Mouse (Mus musculus) lung, postnatal 0 days (tissue): ENCODE measurements around the gene Epb41l2. TPM values are rescaled to one million over a fixed set of nuclear protein-coding genes. Genes with fewer than 3 reads are reported as not detected.

ENCODE experiments used
- ATAC-seq: fragments of 200-750 bp; cut with Nextera tagmentation; 2 replicates; pipeline ENCODE4 v1.8.0; 2017; ENCODE audit warnings: moderate library complexity
- DNase-seq: peaks from one replicate; pipeline ENCODE4 v3.0.0-alpha.2; 2016; ENCODE audit warnings: low spot score
- H3K27ac ChIP-seq: fragments of 300-500 bp; sonication (generic); 2 replicates; pipeline ENCODE4 v1.5.1; 2014; ENCODE audit warnings: antibody characterized with exemption, mild to moderate bottlenecking, low read length, mixed read lengths
- H3K27me3 ChIP-seq: fragments of 300-500 bp; sonication (generic); replicated peaks from 2 replicates; pipeline ENCODE4 v1.6.1; 2014; ENCODE audit warnings: low read length, mixed read lengths; ENCODE audit not compliant: insufficient read depth
- H3K36me3 ChIP-seq: fragments of 300-500 bp; sonication (generic); 2 replicates; pipeline ENCODE4 v1.6.1; 2014; ENCODE audit warnings: low read length, mixed read lengths; ENCODE audit not compliant: insufficient read depth
- H3K4me1 ChIP-seq: fragments of 300-500 bp; sonication (generic); 2 replicates; pipeline ENCODE4 v1.6.1; 2014; ENCODE audit warnings: antibody characterized with exemption, low read depth, low read length, mixed read lengths; ENCODE audit not compliant: insufficient read depth
- H3K4me2 ChIP-seq: fragments of 300-500 bp; sonication (generic); replicated peaks from 2 replicates; pipeline ENCODE4 v1.6.1; 2014; ENCODE audit warnings: low read depth, mild to moderate bottlenecking, low read length, moderate library complexity, mixed read lengths
- H3K4me3 ChIP-seq: fragments of 300-500 bp; sonication (generic); 2 replicates; pipeline ENCODE4 v1.5.1; 2014; ENCODE audit warnings: low read depth, low read length
- H3K9ac ChIP-seq: fragments of 300-500 bp; sonication (generic); replicated peaks from 2 replicates; pipeline ENCODE4 v1.6.1; 2014; ENCODE audit warnings: low read depth, mild to moderate bottlenecking
- H3K9me3 ChIP-seq: fragments of 300-500 bp; sonication (generic); 2 replicates; pipeline ENCODE4 v1.6.1; 2016; ENCODE audit warnings: low read length, mixed read lengths
- CTCF ChIP-seq: IDR thresholded peaks from 2 replicates; pipeline ENCODE4 v1.5.1; 2016; ENCODE audit warnings: antibody characterized with exemption, mild to moderate bottlenecking
- EP300 ChIP-seq: IDR thresholded peaks from 2 replicates; pipeline ENCODE4 v1.6.1; 2016; ENCODE audit warnings: antibody characterized with exemption, mild to moderate bottlenecking, control low read depth
- WGBS: fragments of 180-500 bp; shearing (Covaris S2); extraction: QIAGEN DNeasy Blood & Tissue Kit; methylation state at CpG from one replicate; pipeline ENCODE4 v1.1.7; 2014; 5-methylcytosine and 5-hydroxymethylcytosine counted together
- polyA plus RNA-seq: library from polyadenylated mRNA; unstranded; fragments of >200 nt; fragmentation: Nextera tagmentation; extraction: Ambion mirVana; gene quantifications from 2 replicates; pipeline ENCODE4 v1.2.1, GENCODE M21; 2015

Gene Epb41l2
- polyA plus RNA-seq, 1 experiment from 2014 or later: 48.2 TPM

DNA sequence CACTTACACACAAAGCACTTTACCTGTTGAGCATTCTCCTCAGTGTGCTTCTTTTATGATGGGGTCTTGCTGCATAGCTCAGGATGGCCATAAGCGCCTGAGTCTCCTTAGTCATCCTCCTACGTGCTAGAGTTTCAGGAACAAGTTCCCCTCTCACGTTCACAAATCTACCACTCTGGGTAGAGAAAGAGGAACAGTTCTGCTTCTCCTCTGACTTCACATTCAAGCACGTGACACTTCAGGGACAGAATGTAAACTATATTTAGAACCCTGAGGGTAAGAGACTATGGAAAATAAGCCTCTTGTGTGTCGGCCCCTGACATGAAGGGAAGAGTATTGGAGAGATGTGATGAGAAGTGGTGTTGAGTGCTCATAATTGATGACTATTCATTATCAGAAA is 41.2 kb upstream of the Epb41l2 start:
- no peak overlapping the region for H3K4me3 ChIP-seq

GRCm38 (mm10) chr10:25319531-25319930 is 40.1 kb upstream of the Epb41l2 start:
- ATAC-seq (no peak), DNase-seq (no peak)
- Histone ChIP-seq H3K4me3 (no peak overlapping the region), H3K9me3 (no peaks in the 10 kb centered on the region), H3K27me3 (no peaks in the 10 kb centered on the region), H3K4me1 (no peaks in the 10 kb centered on the region), H3K27ac (no peak overlapping the region), H3K9ac (no peak overlapping the region), H3K4me2 (no peak overlapping the region), H3K36me3 (no peaks in the 10 kb centered on the region)
- TF ChIP-seq CTCF: no peak
- TF ChIP-seq EP300: no peak

More for the DNA sequence above, 41.2 kb upstream of the Epb41l2 start:
- peak; percentile 49 for DNase-seq
- no peaks in the 10 kb centered on the region for H3K4me1 ChIP-seq
- TF ChIP-seq CTCF: no peak
- no peak for TF ChIP-seq EP300
- no peak overlapping the region for H3K4me2 ChIP-seq
- no peak overlapping the region for H3K9ac ChIP-seq
- H3K27ac ChIP-seq: no peak overlapping the region
- no peaks in the 10 kb centered on the region for H3K27me3 ChIP-seq
- WGBS: 51% methylated on average over 5 of the region's 5 CpGs
- no peaks in the 10 kb centered on the region for H3K9me3 ChIP-seq
- no peaks in the 10 kb centered on the region for H3K36me3 ChIP-seq
- no peak; the same call in 1 of the 2 replicates for ATAC-seq

DNA sequence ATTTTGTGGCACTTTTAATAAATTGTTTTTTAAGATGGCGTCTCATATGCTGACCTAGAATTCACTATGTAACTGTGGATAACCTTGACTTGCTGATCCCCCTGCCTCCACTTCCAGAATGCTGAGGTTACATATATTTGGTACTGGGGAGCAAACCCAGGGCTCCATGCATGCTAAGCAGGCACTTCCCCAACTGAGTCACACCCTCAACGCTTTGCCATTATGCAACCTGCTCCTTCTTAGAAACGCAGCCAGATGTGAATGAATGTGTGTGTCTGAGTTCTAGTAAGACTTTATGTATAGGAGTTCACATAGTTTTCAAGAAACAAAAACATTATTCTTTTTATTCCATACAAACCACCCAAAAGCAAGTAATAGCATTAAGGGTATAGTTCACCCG is 38.4 kb upstream of the Epb41l2 start:
- 81% methylated on average over 4 of the region's 4 CpGs for WGBS
- no peaks in the 10 kb centered on the region for H3K27me3 ChIP-seq
- no peak overlapping the region for H3K27ac ChIP-seq
- H3K36me3 ChIP-seq: no peaks in the 10 kb centered on the region
- H3K9ac ChIP-seq: no peak overlapping the region
- ATAC-seq (no peak), DNase-seq (peak; percentile 21)
- H3K4me1 ChIP-seq: no peaks in the 10 kb centered on the region
- no peak overlapping the region for H3K4me3 ChIP-seq
- H3K9me3 ChIP-seq: no peaks in the 10 kb centered on the region
- TF ChIP-seq CTCF: no peak
- TF ChIP-seq EP300: no peak
- no peak overlapping the region for H3K4me2 ChIP-seq

DNA sequence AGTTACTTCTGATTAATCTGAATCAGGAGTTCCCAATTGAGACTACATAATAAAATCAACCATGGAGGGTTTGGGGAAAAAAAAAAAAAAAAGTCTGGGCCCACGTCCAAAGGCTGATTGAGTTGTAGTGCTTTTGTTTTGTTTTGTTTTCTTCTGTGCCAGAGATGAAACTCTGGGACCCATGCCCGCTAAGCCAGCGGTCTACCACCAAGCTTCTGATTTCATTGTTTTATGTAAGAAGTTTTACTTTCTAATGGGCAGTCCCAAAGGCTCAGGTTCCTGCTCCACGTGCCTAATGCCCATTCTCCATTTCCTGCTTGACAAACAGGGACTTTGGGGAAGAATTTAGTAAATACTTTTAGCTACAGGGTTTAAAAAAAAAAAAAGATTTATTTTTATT is 33.9 kb upstream of the Epb41l2 start:
- no peaks in the 10 kb centered on the region for H3K27me3 ChIP-seq
- H3K4me3 ChIP-seq: no peak overlapping the region
- DNase-seq: peak; percentile 35
- no peak overlapping the region for H3K27ac ChIP-seq
- 41% methylated on average over 4 of the region's 4 CpGs for WGBS
- no peaks in the 10 kb centered on the region for H3K36me3 ChIP-seq
- no peak overlapping the region for H3K4me2 ChIP-seq
- no peaks in the 10 kb centered on the region for H3K4me1 ChIP-seq
- ATAC-seq: peak; percentile 44; the same call in 1 of the 2 replicates
- no peak overlapping the region for H3K9ac ChIP-seq
- no peaks in the 10 kb centered on the region for H3K9me3 ChIP-seq
- TF ChIP-seq EP300: peak; percentile 46; the same call in 1 of the 2 replicates
- no peak for TF ChIP-seq CTCF

GRCm38 (mm10) chr10:25327511-25327910 is 32.1 kb upstream of the Epb41l2 start:
- Histone ChIP-seq H3K36me3 (no peaks in the 10 kb centered on the region), H3K4me3 (no peak overlapping the region), H3K27ac (no peak overlapping the region), H3K9ac (no peak overlapping the region), H3K9me3 (no peaks in the 10 kb centered on the region), H3K4me2 (no peak overlapping the region), H3K4me1 (no peaks in the 10 kb centered on the region), H3K27me3 (no peaks in the 10 kb centered on the region)
- ATAC-seq: no peak
- TF ChIP-seq CTCF: no peak
- no peak for TF ChIP-seq EP300
- 81% methylated on average over 6 of the region's 6 CpGs for WGBS
- DNase-seq: no peak

DNA sequence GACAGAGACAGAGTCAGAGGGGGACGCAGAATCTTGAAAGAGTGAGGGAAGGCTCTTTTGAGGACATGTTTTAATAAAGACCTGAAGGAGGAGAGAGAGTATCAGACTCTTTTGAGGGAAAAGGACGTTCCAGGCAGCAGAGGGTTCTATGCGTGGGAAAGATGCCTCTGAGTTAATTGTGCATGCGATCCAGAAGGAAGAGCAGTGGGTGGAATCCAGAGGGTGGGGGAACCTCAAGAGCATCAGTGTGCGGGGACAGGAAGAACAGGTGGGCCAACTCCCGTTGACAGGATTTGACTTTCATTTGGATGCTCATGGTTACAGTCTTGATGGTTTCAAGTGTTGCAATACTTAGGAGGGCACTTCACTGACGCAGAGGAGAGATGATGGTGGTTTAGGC is 29.5 kb upstream of the Epb41l2 start:
- H3K9ac ChIP-seq: no peak overlapping the region
- H3K4me1 ChIP-seq: no peaks in the 10 kb centered on the region
- no peak for TF ChIP-seq CTCF
- TF ChIP-seq EP300: no peak
- 89% methylated on average over 7 of the region's 7 CpGs for WGBS
- H3K27me3 ChIP-seq: no peaks in the 10 kb centered on the region
- H3K4me3 ChIP-seq: no peak overlapping the region
- no peak for DNase-seq
- no peak overlapping the region for H3K27ac ChIP-seq
- no peaks in the 10 kb centered on the region for H3K9me3 ChIP-seq
- H3K36me3 ChIP-seq: no peaks in the 10 kb centered on the region
- ATAC-seq: no peak
- no peak overlapping the region for H3K4me2 ChIP-seq
